Mouse (Mus musculus): ENCODE results near the gene Ccdc58. TPM values are rescaled to one million over a fixed set of nuclear protein-coding genes. Genes with fewer than 3 reads are reported as not detected.
"Not testable (repeated sequence)": the region's sequence is repeated elsewhere in the genome, so short reads cannot be mapped to it uniquely, and the experiment has no call there.

Ccdc58 gene
- 101 and 102 TPM in 2 replicates for polyA plus RNA-seq (2016; fragmentation: Nextera tagmentation; extraction: Ambion mirVana)

DNA sequence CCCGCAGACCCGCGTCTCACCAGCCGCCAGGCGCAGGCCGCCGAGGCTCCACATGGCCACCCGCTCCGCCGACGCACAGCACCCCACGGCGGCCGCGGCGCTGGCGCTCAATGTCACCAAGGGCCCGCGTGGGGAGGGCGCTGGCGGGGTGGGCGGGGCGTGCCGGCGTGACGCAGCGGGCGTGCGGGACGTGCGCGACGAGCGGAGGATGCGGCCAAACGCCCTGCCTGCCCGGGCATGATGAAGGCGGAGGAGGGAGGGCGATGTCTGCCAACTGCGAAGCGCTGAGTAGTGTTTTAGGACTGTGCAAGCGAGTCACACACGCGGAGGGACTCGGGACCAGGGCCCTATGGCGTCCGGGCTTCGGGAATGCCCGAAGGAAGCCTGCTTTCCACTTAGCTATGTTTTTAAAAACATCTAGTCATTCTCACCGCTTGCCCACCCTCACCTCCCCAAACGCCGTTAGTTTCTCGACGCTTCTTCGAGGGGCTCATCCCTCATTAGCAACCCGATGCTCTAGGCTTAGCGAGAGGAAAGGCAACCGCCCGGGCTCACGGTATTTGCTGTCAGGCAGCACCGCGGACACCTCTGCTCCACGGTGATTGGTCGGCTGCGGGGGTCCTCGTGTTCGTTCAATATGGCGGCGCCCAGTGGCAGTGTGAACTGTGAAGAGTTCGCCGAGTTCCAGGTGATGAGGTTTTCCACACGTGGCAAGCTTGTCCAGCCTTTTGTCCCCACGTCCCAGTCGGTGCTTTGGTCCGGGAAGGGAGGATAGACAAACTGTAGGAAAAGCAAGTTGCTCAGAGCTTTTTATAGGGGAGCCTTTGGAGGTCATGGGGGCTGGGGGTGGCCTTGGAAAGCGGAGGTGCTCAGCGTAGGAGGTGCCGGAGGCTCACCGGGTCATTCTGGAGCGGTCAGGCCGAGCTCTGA, at the start of gene Ccdc58, which contains the start of gene Fam162a:
TSS of gene Ccdc58 (plus strand) at position 236 of the 930 bp plus-strand sequence.
TSS of gene Fam162a (minus strand) at position 145 of the 930 bp plus-strand sequence.
- Histone ChIP-seq H3K27ac (peak within 1 kb of the TSS; percentile 95), H3K9me3 (no peaks in the 10 kb centered on the region), H3K4me3 (peak within 1 kb of the TSS; percentile 86), H3K4me1 (peaks cover 29% of the 10 kb centered on the region), H3K36me3 (peaks cover 12% of the 10 kb centered on the region), H3K27me3 (ENCODE audit: insufficient read depth, poor library complexity, severe bottlenecking) (no peaks in the 10 kb centered on the region)
- peak; percentile 96 for DNase-seq (ENCODE audit: low spot score)
- WGBS = under 1% methylated on average over 76 of the region's 81 CpGs

DNA sequence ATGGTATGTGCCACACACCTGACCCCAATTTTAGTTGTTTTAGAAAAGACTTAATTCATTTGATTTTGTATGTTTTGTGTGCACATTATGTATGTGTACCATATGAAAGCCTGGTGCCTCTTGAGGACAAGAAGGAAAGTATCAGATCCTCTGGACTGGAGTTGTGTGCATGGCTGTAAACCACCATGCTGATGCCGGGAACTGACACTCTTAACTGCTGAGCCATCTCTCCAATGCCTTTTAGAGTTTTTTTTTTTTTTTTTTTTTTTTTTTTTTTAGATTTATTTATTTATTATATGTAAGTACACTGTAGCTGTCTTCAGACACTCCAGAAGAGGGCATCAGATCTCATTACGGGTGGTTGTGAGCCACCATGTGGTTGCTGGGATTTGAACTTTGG, 43.4 kb upstream of the Ccdc58 start:
- H3K4me1 ChIP-seq; H3K27me3 ChIP-seq (ENCODE audit: insufficient read depth, poor library complexity, severe bottlenecking); H3K27ac ChIP-seq; DNase-seq (ENCODE audit: low spot score); H3K4me3 ChIP-seq; H3K9me3 ChIP-seq: not testable (repeated sequence)
- WGBS = 96% methylated on average over 1 of the region's 2 CpGs
- H3K36me3 ChIP-seq = peaks cover 56% of the 10 kb centered on the region

DNA sequence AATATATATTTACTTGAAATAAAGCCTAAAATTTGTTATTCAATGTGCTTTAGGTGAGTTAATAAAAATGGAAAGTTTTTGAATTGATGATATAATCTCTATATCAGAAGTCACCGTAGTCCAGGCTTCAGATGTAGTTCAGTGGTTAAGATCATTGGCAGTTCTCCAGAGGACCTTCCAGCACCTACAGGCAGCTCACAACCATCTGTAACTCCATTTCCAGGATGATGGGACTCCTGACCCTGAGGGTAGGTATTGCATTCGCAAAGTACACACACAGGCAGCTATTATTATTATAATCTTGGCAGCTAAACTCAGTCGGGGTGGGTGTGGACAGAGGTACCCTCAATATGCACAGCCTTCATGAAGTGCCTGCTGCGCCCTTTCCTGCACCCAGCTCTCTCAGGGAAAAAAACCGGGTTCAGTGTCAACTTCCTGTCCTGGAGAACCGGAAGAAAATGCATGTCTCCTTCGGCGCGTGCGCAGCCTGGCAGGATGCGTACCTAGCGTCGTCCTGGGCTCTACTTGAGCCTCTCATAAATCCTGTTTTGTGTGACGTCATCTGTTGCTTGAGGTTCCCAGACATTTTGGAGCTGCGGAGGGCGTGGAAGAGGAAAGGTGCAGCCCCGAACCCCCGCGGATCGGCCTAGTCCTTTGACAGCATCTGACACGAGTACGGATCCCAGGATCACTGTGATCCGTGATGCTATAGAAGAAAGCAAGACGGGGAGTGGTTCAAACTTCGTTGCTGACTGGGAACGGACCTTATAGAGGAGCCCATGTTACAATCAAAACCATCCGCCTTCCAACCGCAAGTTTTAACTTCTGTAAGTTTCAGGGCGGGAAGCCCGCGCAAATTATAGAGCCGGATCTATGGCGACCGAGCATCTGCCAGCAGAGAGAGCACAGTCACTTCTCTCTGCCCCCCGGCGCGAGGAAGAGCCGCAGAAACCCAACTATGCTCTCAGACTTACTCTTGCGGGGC, 30.6 kb upstream of the Ccdc58 start, which contains the start of gene Wdr5b:
TSS of gene Wdr5b (plus strand) at position 551 of the 985 bp plus-strand sequence.
- 3% methylated on average over 39 of the region's 39 CpGs for WGBS
- no peaks in the 10 kb centered on the region for H3K9me3 ChIP-seq
- H3K4me3 ChIP-seq = peak within 1 kb of the TSS; percentile 75
- H3K27me3 ChIP-seq (ENCODE audit: insufficient read depth, poor library complexity, severe bottlenecking) = no peaks in the 10 kb centered on the region
- peaks cover 25% of the 10 kb centered on the region for H3K4me1 ChIP-seq
- H3K36me3 ChIP-seq = peaks cover 38% of the 10 kb centered on the region
- peak; percentile 97 for DNase-seq (ENCODE audit: low spot score)
- peak within 1 kb of the TSS; percentile 91 for H3K27ac ChIP-seq

- Histone ChIP-seq H3K36me3 (peaks cover 43% of the 10 kb centered on the region), H3K27ac (peak overlapping the region; percentile 91)
- 22% methylated on average over 11 of the region's 11 CpGs for WGBS
Measured at GRCm38 (mm10) chr16:36041625-36042020, 29.9 kb upstream of the Ccdc58 start.

DNA sequence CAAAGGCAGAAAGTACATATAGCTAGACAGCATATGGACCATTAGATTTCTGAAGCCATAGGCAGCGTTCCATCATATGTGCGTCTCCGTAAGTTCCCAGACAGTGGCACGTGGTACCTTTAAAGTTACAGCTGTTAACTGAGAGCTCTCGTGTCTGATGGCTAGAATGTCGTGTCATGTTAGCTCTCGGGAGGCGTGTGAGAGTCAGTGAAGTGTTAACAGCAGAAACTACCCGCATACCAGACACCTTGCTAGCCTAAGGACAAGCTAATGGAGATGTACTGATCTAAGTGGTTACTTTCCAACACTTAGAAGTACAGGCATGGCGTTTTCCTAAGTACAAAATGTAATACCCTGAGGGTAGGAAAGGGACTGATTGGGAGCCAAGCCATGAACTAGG, 28.4 kb upstream of the Ccdc58 start:
- Histone ChIP-seq H3K4me3 (no peak overlapping the region), H3K36me3 (peaks cover 53% of the 10 kb centered on the region), H3K27me3 (ENCODE audit: insufficient read depth, poor library complexity, severe bottlenecking) (no peaks in the 10 kb centered on the region), H3K27ac (no peak overlapping the region), H3K4me1 (peaks cover 25% of the 10 kb centered on the region), H3K9me3 (no peaks in the 10 kb centered on the region)
- WGBS = 57% methylated on average over 10 of the region's 10 CpGs
- no peak for DNase-seq (ENCODE audit: low spot score)

More at GRCm38 (mm10) chr16:36041625-36042020, 29.9 kb upstream of the Ccdc58 start:
- peaks cover 25% of the 10 kb centered on the region for H3K4me1 ChIP-seq
- H3K4me3 ChIP-seq = peak overlapping the region; percentile 75
- DNase-seq (ENCODE audit: low spot score) = no peak
- H3K9me3 ChIP-seq = no peaks in the 10 kb centered on the region
- H3K27me3 ChIP-seq (ENCODE audit: insufficient read depth, poor library complexity, severe bottlenecking) = no peaks in the 10 kb centered on the region

DNA sequence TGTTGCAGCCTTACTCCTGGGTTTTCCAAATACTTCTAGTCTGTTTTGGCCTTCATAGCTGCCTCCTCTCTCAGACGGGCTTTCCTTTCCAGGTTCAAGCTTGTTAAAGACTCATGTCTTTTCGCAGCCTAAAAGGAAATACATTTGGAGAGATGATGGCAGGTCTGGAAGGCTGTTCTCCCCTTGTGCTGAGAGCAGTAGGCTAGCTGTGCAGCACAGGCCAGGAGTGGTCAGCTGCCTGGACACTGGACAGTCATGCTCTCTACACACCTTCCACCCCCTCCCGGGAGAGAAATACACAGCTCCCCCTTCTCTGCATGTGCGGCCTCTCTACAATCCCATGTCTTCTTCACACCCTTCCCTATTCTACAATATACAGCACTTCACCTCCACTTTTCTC, 27.5 kb upstream of the Ccdc58 start:
- H3K27me3 ChIP-seq (ENCODE audit: insufficient read depth, poor library complexity, severe bottlenecking) = no peaks in the 10 kb centered on the region
- WGBS = 81% methylated on average over 4 of the region's 4 CpGs
- H3K4me3 ChIP-seq = no peak overlapping the region
- peaks cover 25% of the 10 kb centered on the region for H3K4me1 ChIP-seq
- H3K9me3 ChIP-seq = no peaks in the 10 kb centered on the region
- no peak overlapping the region for H3K27ac ChIP-seq
- H3K36me3 ChIP-seq = peaks cover 61% of the 10 kb centered on the region
- DNase-seq (ENCODE audit: low spot score) = no peak

DNA sequence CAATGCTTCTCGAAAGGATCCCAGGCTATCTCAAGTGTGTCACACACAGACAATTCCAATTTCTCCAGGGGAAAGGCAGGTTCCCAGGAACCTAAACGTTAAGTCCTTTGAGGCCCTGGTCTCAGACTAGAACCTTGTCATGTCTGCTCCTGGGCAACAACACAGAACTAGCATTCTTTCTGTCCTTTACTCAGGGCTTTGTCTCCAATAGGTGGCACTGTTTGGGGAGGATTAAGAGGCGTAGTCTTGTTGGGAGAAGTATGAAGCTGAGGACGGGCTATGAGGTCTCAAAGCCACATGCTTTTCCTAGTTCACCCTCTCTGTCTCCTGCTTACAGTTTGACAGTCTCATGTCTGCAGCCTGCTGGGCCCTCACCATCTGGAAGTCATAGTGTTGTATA, 23.9 kb upstream of the Ccdc58 start:
- H3K36me3 ChIP-seq = peaks cover 95% of the 10 kb centered on the region
- no peak overlapping the region for H3K4me3 ChIP-seq
- no peak overlapping the region for H3K27ac ChIP-seq
- WGBS = 89% methylated on average over 4 of the region's 4 CpGs
- peaks cover 17% of the 10 kb centered on the region for H3K4me1 ChIP-seq
- H3K9me3 ChIP-seq = no peaks in the 10 kb centered on the region
- DNase-seq (ENCODE audit: low spot score) = peak; percentile 31
- H3K27me3 ChIP-seq (ENCODE audit: insufficient read depth, poor library complexity, severe bottlenecking) = no peaks in the 10 kb centered on the region

DNA sequence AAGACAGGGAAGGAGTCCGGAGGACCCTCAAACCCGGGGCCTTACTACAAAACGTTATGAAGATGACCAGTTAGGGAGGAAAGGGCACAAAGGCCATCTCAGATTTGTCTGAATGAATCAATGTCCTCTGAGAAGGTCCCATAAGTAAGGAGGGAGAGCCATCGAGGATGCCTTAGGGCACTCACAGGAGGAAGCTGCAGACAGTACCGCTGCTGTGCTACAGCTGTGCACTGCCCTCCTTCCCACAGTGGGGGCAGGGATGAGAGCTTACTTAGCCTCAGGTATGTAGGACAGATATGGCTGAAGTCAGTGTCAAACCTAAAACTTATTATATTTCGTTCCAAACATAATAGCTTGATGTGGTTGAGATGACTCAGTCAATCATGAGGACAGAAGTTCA, 20.0 kb upstream of the Ccdc58 start:
- whole genome bisulfite sequencing = 89% methylated on average over 6 of the region's 6 CpGs
- peaks cover 20% of the 10 kb centered on the region for H3K4me1 ChIP-seq
- peak; percentile 53 for DNase-seq (ENCODE audit: low spot score)
- H3K27me3 ChIP-seq (ENCODE audit: insufficient read depth, poor library complexity, severe bottlenecking) = no peaks in the 10 kb centered on the region
- H3K36me3 ChIP-seq = peaks cover 77% of the 10 kb centered on the region
- H3K9me3 ChIP-seq = no peaks in the 10 kb centered on the region
- no peak overlapping the region for H3K4me3 ChIP-seq
- H3K27ac ChIP-seq = no peak overlapping the region

DNA sequence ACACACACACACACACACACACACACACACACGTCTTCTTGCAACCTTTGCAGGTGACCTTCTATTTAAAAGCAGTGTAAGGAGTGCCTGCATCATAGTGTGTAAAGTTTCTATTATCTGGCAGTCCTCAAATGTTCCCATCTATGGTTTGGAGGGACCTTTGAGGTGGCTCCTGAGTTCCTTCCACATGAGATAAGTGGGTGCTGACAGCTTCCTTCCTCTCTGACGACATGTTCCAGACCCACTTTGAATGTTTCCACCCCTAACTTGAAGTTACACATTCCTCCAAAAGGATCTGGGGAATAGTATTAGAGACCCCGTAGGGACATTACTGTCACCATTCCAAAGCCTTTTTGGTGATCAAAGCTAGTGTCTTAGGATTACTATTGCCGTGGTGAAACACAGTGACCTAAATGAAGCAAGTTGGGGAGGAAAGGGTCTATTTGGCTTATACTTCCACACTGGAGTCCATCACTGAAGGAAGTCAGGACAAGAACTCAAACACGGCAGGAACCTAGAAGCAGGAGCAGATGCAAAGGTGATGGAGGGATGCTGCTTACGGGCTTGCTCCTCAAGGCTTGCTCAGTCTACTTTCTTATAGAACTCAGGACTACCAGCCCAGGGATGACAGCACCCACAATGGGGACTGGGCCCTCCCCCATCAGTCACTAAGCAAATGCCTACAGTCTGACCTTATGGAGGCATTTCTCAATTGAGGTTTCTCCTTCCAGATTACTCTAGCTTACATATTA, 17.8 kb upstream of the Ccdc58 start:
- Histone ChIP-seq H3K4me3 (no peak overlapping the region), H3K27me3 (ENCODE audit: insufficient read depth, poor library complexity, severe bottlenecking) (no peaks in the 10 kb centered on the region), H3K36me3 (peaks cover 57% of the 10 kb centered on the region), H3K9me3 (no peaks in the 10 kb centered on the region), H3K27ac (peak overlapping the region; percentile 74), H3K4me1 (peaks cover 37% of the 10 kb centered on the region)
- peak; percentile 89 for DNase-seq (ENCODE audit: low spot score)
- 34% methylated on average over 6 of the region's 6 CpGs for WGBS

DNA sequence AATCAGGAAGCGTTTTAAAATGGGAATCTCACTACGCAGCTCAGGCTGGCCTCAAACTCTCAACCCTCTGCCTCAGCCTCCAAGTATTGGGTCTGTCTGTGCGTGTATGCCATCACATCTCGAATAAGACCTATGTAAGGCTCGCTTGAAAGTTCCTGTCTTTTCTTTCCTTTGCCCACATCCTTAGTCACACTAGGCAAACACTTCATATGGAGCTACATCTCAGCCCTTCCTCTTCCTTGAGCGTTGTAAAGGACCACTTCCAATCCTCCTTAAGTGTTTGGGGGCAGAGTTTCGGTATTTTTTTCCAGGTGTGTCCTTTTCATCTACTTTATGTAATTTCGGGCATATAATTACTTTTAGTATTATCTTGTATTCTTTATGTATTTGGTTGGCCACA, 16.6 kb upstream of the Ccdc58 start:
- no peaks in the 10 kb centered on the region for H3K9me3 ChIP-seq
- peaks cover 44% of the 10 kb centered on the region for H3K36me3 ChIP-seq
- H3K27ac ChIP-seq = no peak overlapping the region
- H3K4me3 ChIP-seq = no peak overlapping the region
- H3K4me1 ChIP-seq = peaks cover 45% of the 10 kb centered on the region
- no peaks in the 10 kb centered on the region for H3K27me3 ChIP-seq (ENCODE audit: insufficient read depth, poor library complexity, severe bottlenecking)
- no peak for DNase-seq (ENCODE audit: low spot score)
- 92% methylated on average over 8 of the region's 8 CpGs for WGBS

GRCm38 (mm10) chr16:36056416-36056815, 15.1 kb upstream of the Ccdc58 start:
- peaks cover 37% of the 10 kb centered on the region for H3K36me3 ChIP-seq
- H3K27me3 ChIP-seq (ENCODE audit: insufficient read depth, poor library complexity, severe bottlenecking) = no peaks in the 10 kb centered on the region
- H3K9me3 ChIP-seq = no peaks in the 10 kb centered on the region
- peaks cover 45% of the 10 kb centered on the region for H3K4me1 ChIP-seq
- no peak for DNase-seq (ENCODE audit: low spot score)
- no peak overlapping the region for H3K4me3 ChIP-seq
- H3K27ac ChIP-seq = peak overlapping the region; percentile 56; the same call in 1 of the 2 replicates
- WGBS = 84% methylated on average over 11 of the region's 11 CpGs

DNA sequence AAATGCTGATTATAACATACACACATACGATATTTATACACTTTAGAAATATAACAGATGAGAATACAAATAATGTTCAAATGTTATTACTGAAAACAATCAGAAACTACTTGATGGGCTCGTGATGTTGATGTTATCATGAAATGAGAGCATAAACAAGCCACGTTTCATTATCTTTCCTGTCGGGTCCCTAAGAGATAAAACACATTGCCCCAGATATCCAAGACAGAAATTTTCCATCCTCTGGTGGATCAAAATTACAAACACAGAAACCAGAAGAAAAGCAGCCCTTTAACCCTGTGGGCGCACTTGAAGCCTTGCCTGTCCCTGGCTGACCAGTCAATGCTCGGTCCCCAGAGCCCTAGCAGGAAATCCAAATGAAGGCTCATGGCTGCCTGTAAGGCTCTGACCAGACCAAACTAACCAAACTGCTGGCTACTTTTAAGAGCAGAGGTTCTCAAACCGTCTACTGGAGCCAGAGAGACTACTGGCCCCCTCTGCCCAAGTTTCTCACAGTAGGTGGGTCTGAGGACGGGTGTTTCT, 13.5 kb upstream of the Ccdc58 start:
- Histone ChIP-seq H3K36me3 (peaks cover 29% of the 10 kb centered on the region), H3K9me3 (no peaks in the 10 kb centered on the region), H3K27me3 (ENCODE audit: insufficient read depth, poor library complexity, severe bottlenecking) (no peaks in the 10 kb centered on the region), H3K4me3 (no peak overlapping the region), H3K4me1 (peaks cover 43% of the 10 kb centered on the region), H3K27ac (peak overlapping the region; percentile 47; the same call in 1 of the 2 replicates)
- 47% methylated on average over 8 of the region's 8 CpGs for WGBS
- DNase-seq (ENCODE audit: low spot score) = no peak

All from heart, embryonic 10.5 days (tissue).